Mouse (Mus musculus): ENCODE measurements around the gene Macc1.

GRCm38 (mm10) chr12:119390192-119390684, 76.2 kb downstream of the Macc1 start:
- TF ChIP-seq POLR2A (IDR thresholded peaks at IDR 0.05; ENCODE audit: low read depth, low read length) (no peak), CTCF (IDR thresholded peaks at IDR 0.05; ENCODE audit: borderline replicate concordance, insufficient read depth, low read length) (no peak)
